Mouse (Mus musculus) layer of hippocampus, adult 9-10 months (tissue): ENCODE measurements around the gene Slc25a11.
A peak's percentile ranks its signal among the peaks of the same experiment; 100 is the strongest.

ENCODE experiments used
- DNase-seq: peaks from one replicate; pipeline ENCODE4 v3.0.0; 2022; ENCODE audit warnings: low spot score

The Slc25a11 gene

DNA sequence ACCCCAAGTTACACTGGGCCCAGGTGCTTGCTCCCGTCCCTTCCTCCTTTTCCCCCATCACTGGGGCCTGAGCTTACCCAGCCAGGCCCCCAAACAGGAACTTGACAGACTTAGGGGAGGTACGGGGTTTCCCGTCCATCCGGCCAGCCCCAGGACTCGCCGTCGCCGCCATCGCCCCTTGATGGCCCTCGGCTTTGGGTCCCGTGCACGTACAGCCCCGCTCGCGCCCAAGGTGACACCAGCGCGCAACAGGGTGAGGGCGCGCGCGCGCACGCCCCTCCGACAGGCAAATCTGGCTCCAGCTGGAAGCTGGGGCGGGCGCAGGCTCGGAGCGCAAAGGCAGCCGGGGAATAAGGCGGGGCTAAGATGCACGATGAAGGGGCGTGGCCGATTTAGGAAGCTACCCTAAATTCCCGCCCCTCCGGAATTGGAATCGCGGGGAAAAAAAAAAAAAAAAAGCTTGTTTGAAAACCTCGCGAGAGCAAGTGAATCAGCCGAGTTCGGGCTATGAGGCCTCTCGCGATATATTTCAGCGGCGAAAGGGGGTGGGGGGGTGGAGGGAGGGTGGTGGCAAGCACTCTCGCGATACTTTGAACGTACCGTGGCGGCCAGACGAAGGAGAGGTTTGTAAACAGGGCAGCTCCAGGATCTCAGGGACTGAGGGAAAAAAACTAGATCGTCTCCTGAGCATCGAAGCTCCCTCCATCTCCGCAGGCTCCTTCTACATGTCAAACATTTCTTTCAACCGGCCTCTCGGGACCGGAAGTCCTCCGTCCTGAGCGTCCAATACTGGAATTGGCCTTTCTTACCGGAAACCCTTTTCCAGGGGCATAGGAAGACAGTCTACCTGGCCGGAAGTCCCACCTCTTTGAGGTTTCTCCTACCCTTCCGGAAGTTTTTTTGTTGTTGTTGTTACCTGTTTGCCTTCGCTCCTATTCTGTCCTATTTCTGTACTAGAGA, at the start of gene Slc25a11, which contains the start of gene Rnf167:
Gene Slc25a11, minus strand, starts transcription at position 789 of the 960 bp plus-strand sequence.
Gene Rnf167, plus strand, starts transcription at position 545 of the 960 bp plus-strand sequence.
- DNase-seq, result peak; percentile 87

DNA sequence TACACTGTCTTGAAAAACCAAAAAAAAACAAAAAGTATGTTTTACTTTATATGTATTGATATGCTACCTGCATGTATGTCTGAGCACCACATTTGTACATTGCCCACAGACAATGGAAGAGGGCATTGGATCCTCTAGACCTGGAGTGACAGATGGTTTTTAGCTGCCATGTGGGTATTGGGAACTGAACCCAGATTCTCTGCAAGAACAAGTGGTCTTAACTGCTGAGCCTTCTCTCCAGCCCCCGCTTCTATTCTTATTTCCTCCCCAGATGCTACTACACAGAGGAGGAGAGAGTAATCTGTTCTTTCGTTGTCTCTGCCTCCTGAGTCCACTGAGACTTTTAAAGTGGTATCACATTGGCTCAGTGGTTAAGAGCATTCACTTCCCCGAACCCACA, 46.2 kb upstream of the Slc25a11 start:
- DNase-seq, result no peak

DNA sequence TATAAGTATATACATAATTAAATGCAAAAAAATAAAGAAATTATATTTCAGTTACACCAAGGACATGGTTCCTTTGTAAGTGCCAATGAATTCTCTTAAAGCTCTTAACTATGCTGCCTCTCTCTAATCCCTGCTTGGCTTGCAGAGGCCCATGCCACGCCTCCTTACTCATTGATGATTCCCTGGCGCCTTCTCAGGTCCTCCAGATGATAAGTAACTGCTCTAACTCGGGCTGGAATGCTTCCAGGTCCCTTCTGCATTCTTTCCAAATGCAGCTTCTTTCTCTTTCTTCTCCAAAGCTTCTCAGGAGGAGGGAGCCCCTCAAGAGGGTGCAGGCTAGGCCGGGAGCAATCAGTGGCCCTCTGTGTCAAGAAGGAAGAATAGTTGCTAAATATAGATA, 42.3 kb upstream of the Slc25a11 start:
- DNase-seq, result no peak

DNA sequence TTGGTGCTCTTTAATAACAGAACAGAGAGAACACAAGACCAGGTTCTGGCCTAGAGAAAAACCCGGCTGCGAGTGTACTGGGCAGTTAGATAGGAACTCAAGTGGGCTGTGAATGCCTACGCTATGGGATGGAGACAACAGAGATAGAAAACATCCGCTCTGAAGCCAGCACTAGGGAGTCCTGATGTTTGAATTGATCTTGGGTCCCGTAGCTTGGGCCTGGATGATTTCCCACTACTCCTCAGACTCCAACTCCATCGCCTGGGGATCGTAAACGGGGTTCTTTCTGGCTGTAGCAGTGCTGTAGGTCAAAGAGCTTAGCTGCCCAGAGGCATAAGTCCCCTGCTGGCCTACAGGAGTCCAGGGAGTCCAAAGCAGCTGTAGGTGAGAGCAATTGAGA, 41.1 kb upstream of the Slc25a11 start:
- no peak for DNase-seq

DNA sequence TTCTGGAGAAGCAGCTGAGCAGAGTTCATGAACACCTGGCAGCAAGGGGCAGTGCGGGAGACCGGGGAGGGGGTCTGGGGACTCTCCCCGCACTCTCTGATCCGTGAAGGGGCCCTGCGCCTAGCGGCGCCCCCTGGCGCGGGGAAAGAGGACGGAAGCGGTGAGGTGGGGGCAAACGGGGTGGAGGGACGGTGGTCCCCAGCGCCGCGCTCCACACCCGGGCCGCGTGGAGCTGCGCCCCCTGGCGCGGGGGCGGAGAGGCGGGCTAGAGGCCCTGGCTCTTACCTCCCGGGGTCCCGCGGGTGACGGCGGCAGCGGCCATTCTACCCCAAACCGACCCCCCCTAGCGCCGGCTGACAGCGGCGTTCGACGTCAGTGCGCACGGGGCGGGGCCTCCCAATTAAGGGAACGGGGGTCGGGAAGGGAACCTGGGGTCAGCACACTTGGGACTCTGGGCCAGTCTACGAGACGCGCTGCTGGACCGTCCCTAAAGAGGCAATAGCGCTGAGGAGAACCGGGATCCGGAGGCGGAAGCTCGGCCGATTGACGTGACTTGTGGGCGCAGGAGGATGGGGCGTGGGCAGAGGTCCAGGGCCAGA, 40.4 kb upstream of the Slc25a11 start, which contains the start of gene Camta2:
Gene Camta2, minus strand, starts transcription at position 505 of the 599 bp plus-strand sequence.
- DNase-seq, result no peak

DNA sequence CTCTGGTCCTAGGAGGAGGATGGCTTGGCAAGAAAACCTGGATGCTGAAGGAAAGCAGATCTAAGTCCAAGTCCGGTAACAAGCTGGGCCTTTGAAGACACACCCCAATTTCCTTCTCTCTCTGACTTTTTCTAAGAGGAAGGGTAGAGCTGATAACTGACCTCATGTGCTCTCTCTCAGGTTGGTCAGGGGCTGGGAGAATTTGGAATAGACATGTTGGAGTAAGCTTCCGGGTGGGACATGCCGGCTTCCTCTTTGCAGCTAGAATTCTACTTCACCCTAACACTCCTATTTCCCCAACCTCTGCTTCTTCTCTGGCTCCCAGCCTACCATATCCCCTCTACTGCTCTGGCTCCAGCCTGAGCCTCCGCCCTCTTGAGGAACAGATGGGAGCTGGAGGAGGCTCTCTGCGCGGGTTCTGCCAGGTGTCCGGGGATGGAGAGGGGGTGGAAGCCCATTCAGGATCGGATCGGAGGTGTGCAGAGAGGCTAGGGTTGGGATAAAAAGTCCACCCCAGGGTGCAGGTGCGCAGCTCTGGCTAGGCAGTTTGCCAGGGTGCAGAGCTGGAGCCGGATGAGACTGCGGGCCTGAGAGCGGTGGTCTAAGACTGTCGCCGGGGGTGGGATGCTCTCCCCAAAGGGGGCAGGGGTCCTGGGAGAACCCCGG, 39.8 kb upstream of the Slc25a11 start:
- DNase-seq, result no peak

DNA sequence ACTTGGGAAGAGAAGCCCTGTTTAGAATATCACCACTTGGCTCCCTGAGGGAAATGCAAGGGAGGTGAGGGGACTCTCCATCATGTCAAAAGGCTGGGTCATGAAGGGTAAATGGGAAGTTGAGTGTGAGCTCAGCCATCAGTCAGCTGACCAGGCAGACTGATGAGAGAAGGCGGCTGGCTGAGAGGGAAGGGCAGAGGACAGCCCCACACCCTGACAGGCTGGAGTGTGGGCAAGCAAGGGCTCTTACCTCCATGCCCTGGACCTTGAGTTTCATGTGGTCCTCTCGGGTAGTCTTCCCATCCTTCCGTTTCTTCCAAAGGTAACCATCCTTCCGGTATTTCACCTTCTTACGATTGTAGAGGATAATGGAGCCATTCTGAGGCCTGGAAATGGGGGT, 36.4 kb upstream of the Slc25a11 start:
- DNase-seq, result no peak

DNA sequence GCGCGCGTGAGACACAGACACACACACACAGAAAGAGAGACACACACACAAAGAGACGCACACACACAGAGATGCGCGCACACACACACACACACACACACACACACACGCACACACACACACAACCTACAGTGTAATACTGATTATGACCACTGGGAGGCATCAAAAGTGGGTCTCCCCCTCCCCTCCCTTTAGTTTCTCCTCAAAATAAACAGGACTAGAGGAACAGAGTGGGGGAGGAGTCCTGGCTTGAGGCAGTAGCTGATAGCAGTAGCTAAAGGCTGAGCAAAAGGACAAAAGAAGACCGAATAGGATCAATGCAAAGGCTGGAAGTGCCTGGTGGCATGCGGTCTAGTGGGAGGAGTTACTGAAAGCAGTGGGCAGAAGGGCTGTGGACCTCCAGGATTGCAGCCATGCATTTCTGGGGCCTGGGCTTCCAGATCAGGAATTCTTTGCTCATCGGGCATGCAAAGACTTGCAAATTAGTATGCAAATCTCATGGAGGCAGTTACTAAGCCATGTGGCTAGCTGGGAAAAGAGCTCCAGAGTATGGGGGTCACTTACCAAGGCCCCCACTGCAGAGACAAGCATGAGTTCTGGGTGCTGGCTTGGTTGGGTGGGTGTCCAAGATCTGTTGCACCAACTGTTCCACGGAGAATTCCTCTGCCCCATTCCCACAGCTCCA, 34.8 kb upstream of the Slc25a11 start:
- DNase-seq, result no peak

DNA sequence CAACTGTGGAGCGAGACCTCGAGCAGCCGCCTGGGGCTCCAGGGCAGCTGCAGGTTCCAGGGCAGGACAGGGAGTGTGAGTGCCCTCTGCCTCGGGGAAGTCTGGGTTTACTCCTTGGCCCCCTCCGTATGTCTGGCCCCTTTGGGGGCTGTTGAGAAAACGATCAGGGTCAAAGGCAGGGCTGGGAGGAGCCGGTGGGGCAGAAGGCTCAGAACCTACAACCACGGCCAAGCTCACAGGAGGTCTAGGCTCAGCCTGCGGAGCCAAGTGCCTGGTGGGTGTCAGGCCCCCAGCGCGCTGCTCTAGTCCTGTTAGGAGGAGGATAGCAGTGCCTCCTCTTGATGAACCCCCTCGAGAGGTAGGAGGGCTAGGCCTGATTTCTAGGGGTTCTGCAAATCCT, 33.9 kb upstream of the Slc25a11 start:
- no peak for DNase-seq

DNA sequence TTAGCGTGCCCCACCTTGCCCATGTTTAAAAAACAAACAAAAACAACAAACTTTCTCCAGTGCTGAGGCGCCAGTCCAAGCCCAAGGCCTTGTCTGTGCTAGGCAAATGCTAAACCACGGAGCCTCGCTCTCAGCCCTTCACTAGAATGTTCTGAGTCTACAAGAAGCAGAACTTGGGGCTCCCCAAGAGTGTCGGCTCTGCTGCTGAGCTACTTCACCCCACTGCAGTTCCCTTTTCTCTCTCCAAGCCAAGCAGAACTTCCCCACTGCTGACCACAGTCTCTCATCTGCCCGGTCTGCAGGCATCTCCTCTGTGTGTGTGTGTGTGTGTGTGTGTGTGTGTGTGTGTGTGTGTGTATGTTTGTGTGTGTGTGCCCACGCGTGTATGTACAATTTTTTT, 32.6 kb upstream of the Slc25a11 start:
- no peak for DNase-seq

DNA sequence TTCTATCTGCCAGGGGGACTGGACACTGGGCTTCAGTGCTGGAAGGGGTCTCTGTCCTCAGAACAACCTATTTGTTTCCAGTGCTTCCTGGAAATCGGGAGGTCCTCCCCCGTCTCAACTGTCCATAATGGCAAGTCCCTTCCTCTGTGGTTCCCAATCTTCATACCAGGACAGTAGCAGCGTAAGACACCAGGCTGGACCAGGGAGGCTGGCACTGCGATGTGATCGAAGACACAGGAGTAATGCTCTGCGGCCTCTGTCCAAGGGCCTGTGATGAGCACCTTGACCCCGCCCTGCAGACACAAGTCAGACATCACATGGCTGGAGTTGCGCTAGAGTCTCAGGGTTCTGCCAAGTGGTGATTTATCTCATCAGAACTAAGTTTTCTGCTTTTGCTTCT, 32.1 kb upstream of the Slc25a11 start:
- no peak for DNase-seq

DNA sequence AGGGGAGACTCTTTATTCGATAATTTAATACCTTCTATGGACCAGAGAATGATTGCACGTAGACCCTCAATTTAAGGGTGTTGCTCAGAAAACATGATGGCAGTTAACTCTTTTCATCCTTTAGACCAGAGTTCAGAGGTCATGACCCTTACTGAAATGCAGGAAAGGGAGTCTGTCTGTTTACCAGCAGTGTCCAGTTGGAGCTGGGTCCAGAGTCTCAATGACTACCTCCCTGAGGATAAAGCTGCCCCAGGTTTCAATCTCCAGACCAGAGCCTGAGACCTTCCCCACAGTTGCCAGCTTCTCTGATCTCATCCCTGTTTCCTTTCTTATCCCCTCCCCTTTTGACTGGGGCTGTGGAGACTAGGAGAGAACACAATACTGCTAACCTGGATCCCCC, 31.3 kb upstream of the Slc25a11 start:
- DNase-seq, result no peak

DNA sequence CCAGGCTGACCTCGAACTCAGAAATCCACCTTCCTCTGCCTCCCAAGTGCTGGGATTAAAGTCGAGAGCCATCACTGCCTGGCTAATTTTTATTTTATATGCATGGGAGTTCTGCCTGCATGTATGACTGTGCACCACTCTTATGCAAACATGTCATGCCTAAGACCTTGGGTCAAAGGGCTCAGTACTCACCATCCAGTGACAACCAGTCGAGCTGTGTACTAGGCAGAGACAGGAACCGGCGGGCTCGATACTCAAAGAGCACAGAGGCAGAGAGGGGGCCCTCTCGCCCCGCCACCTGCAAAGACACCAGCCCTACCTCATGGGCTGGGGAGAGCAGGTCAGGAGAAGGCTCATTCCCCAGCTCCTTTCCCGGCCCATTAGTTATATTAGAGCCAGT, 30.8 kb upstream of the Slc25a11 start:
- no peak for DNase-seq

DNA sequence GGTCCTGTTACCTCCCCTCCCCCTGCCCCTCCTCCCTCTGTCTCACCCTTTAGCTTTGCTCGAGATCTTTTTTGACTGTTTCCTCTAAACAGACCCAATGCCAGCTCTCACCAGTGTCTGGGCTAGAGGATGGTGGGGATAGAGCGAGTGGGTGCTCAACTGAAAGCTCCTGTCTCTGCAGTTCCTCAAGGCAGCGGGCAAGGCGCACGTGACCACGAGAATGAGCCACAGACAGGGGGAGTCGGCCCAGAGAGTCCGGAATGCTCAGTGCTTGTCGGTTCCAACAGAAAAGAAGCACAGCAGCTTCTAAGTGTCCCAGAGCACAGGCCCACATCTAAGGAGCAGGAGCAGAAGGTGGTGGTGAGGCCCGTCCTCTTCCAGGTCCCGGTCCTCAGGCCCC, 27.2 kb upstream of the Slc25a11 start:
- no peak for DNase-seq

DNA sequence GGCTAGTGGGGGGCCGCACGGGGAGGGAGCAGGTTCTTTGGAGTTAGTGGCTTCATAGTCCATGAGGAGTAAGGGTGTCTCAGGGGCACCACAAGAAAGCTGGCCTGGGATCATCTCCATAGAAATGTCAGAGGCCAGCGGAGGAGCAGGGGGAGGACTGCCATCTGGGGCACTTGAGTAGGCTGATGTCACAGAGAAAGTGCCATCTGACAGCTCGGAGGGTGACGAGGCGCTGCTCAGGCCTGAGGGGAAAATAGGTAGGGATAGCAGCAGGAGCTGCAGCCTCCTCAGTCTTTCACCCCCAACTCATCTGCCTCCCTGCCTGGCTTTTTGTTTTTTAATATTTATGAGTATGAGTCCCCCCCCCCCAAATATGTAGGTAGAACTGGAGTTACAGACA, 26.7 kb upstream of the Slc25a11 start:
- DNase-seq, result no peak

DNA sequence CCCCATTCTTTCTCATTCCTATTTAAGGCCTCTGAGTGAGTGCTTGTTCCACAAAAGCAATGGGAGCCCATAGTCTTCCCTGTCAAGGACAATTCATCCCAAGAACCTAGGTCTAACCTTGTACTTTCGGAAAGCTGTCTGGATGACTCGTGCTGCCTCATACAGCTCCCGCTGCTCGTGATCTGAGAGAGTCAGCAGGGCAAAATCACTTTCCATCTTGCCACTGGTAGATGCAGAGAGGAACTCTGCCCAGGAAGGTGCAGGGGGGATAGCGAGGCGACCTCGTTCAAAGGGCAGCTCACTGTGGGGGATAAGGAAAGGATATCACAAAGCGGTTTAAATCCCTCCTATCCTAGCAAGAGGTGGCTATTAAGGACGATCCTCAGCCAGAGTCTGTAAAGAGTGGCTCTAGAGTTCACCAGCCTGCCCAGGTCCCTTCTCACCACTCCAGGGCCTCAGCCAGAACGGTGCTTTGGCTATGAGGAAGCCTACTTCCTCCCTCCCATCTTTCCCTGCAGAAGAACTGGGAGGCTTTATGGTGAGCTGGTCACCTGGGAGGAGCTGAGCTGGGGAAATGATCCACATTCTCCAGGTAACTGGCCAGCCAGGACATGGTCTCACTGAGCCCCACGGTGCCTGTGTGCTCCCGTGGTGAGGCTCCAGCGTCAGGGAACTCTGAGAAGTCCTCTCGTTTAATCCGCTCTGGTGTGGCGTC, 24.2 kb upstream of the Slc25a11 start:
- DNase-seq, result no peak

DNA sequence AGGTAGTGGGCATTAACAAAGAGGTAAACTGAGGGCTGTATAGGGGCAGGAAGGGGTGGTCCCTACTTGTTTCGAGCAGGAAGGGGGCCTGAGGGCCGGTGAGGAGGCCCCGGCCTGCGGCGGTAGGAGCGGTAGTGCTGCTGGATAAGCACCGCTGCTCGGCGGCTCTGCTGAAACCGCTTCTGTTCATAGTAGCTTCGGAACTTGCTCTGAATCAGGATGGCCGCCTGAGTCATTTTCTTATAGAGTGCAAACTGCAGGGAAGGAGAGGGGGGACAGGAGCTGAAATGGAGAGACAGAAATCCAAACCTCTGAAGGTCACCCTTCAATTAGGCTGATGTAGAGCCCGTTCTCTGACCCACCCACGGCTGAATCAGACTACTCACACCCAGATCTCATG, 23.2 kb upstream of the Slc25a11 start:
- no peak for DNase-seq

DNA sequence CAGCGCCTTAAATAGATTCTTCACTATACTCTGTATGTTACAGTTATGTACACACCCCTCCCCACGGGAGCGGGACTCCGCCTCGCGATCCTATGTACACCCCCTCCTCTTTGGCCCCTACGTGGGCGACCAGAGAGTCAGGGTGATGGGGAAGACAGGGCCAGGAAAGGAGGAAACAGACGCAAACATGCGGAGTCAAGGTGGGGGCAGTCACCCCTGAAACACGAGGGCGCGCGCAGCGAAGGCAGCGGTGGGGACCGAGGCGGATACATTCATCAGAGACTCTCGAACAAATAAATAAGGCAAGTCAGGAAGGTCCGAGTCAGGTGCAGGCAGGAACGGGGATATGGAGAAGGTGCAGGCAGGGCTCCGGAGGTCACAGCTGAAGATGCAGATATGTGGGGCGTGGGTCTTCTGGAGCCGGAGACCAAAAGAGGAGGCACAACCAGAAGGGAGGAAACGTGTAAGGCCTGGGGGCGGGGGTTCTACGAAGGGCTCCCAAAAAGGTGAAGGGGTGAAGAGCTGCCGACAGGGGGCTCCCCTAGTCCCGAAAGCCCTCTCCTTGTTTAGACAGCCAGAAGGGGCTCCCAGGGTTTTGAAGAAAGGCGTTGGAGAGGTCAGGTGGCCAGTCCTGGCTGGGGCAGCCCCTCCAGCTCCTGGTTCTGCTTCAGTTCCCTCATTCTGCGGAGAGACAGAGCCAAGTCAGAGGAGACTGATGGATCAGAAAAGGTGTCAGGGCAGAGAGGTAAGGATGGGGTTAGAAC, 22.5 kb upstream of the Slc25a11 start:
- no peak for DNase-seq

DNA sequence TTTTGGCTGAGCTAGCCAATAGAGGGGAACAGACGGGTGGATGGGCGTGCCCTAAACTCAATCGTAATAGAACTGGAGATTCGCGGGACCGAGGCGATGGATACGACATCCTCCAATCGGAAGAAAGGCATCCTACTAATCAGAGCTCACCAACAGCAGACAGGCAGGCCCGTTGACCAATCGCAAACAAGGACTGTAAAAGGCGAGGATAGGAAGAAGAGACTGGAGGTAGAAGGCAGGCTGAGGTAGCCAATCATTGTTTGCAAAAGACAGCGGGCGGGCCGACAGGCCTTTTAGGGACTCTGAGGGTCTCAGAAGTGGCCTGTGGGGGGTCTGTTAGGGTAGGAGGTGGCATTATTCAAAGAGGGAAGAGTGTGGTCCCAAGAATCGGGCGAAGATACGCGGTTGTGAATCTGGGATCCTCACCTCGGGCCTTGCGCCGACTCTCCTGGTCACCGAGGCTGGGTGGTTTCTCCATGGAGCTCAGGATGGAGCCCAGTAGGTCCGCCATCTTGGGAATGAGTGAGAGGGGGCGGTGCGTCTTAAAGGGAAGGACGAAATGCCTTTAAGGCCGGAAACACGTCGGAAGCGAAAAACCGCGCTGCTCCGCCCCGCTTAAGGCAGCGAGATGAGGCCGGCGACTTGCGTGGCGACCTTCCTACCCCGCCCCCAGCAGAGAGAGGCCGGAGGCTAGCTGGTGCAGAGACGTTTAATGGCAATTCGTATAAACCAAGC, 21.7 kb upstream of the Slc25a11 start, which contains the start of gene Spag7:
Gene Spag7, minus strand, starts transcription at position 646 of the 735 bp plus-strand sequence.
- DNase-seq, result peak; percentile 99

DNA sequence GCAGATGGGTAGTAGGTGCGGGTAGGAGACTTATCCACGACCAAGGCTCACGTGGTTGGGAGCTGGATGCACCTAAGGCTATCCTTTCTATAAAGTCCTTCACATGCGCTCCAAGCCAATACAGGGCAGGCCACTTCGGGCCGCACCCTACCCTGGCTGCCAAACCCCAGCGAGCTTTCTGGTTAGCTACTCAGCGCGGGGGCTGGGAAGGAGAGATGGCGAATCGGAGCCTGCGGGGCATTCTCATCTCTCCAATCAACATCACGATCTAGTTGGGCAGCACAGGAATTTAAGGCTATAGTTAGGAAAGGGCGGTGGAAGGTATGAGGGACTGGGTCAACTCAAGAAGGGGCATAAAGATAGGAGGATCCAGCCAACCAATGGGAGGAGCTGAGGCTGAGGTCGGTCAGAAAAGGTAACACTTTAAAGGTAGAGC, 21.1 kb upstream of the Slc25a11 start:
- no peak for DNase-seq
